Comparison of ENCODE assay signal across 8 mouse cellular contexts in genomic region chr11:113990466-113990865, GRCm38 (mm10).
DNase-seq lines count a peak whose midpoint lies in the region; ATAC-seq and TF ChIP-seq lines count a peak whose summit lies in the region.

No protein-coding gene starts in this region.

- no peak overlapping the region for H3K27ac ChIP-seq in forebrain, embryonic 12.5 days
- H3K27ac ChIP-seq in liver, embryonic 11.5 days (ENCODE audit: low read depth, low read length), result no peak overlapping the region
- no peak overlapping the region for H3K27ac ChIP-seq in olfactory bulb, adult 2 months (ENCODE audit: insufficient read depth, low read depth, low read length)

- H3K4me2 ChIP-seq in forebrain, embryonic 12.5 days, result peak overlapping the region; percentile 40
- H3K4me2 ChIP-seq in liver, embryonic 11.5 days, result peak overlapping the region; percentile 31; the same call in 1 of the 2 replicates

- peaks cover 24% of the 10 kb centered on the region; the same call in 1 of the 2 replicates for H3K27me3 ChIP-seq in forebrain, embryonic 12.5 days
- no peaks in the 10 kb centered on the region for H3K27me3 ChIP-seq in liver, embryonic 11.5 days (replicated peaks; ENCODE audit: control insufficient read depth, insufficient read depth, low read length)

- TF ChIP-seq POLR2A in olfactory bulb, adult 2 months (IDR thresholded peaks at IDR 0.05; ENCODE audit: insufficient read depth, low read depth, low read length), result no peak

- DNase-seq in A20 (ENCODE audit: low read depth, low spot score), result peak; percentile 73
- peak; percentile 1 for DNase-seq in c-Kit-positive CD71-negative TER-119-negative erythroid progenitor cells, embryonic 14.5 days (ENCODE audit: low read depth)
- peak; percentile 48 to 61 for DNase-seq in heart, postnatal 10 days
- peak; percentile 70 for DNase-seq in kidney, postnatal 14 days
- peak; percentile 44 for DNase-seq in liver, embryonic 11.5 days (ENCODE audit: low spot score)
- no peak for DNase-seq in natural killer cell, adult 2 months (ENCODE audit: low spot score in 2 of 2)

- no peaks in the 10 kb centered on the region for H3K9me3 ChIP-seq in forebrain, embryonic 12.5 days
- no peaks in the 10 kb centered on the region for H3K9me3 ChIP-seq in liver, embryonic 11.5 days (ENCODE audit: control insufficient read depth, low read length)

- TF ChIP-seq CTCF in olfactory bulb, adult 2 months (IDR thresholded peaks at IDR 0.05; ENCODE audit: insufficient read depth, low read depth, low read length), result no peak

- H3K4me1 ChIP-seq in forebrain, embryonic 12.5 days, result peaks cover 50% of the 10 kb centered on the region
- peaks cover 2% of the 10 kb centered on the region; the same call in 1 of the 2 replicates for H3K4me1 ChIP-seq in liver, embryonic 11.5 days (replicated peaks; ENCODE audit: control insufficient read depth, insufficient read depth, low read length)
- H3K4me1 ChIP-seq in olfactory bulb, adult 2 months (ENCODE audit: control insufficient read depth, insufficient read depth, low read length), result peaks cover 36% of the 10 kb centered on the region

- H3K9ac ChIP-seq in forebrain, embryonic 12.5 days, result no peak overlapping the region
- no peak overlapping the region for H3K9ac ChIP-seq in liver, embryonic 11.5 days (ENCODE audit: low read depth, low read length)

- H3K4me3 ChIP-seq in forebrain, embryonic 12.5 days (replicated peaks), result peak overlapping the region; percentile 32
- H3K4me3 ChIP-seq in liver, embryonic 11.5 days (ENCODE audit: low read depth, low read length), result no peak overlapping the region
- peak overlapping the region; percentile 27 for H3K4me3 ChIP-seq in olfactory bulb, adult 2 months (ENCODE audit: insufficient read depth, low read depth, low read length)

- peak; percentile 86 for ATAC-seq in forebrain, embryonic 12.5 days (ENCODE audit: low FRiP score)
- ATAC-seq in liver, embryonic 11.5 days (replicated peaks; ENCODE audit: low FRiP score), result peak; percentile 29; the same call in 1 of the 2 replicates

- 3% methylated on average over 6 of the region's 6 CpGs for WGBS in forebrain, embryonic 12.5 days
- WGBS in liver, embryonic 11.5 days, result 5% methylated on average over 6 of the region's 6 CpGs
- 26% methylated on average over 6 of the region's 6 CpGs for WGBS in olfactory bulb, adult 2 months

- intact Hi-C loops in heart, postnatal 10 days (cut with DNase I), result no loop called here

- H3K36me3 ChIP-seq in forebrain, embryonic 12.5 days (replicated peaks), result no peaks in the 10 kb centered on the region
- no peaks in the 10 kb centered on the region for H3K36me3 ChIP-seq in liver, embryonic 11.5 days (ENCODE audit: control insufficient read depth, insufficient read depth, low read length)

Comparison
In these comparisons a context has a peak if more than half of its experiments do, and no peak if none do; other contexts are left out.
1. DNase-seq: peak in A20 (single experiment), c-Kit-positive CD71-negative TER-119-negative erythroid progenitor cells, embryonic 14.5 days (single experiment), heart, postnatal 10 days (2 of 2), kidney, postnatal 14 days (single experiment) and liver, embryonic 11.5 days (single experiment); none in natural killer cell, adult 2 months (0 of 2).